Mouse (Mus musculus): ENCODE data around the gene Rnf151.
A peak's percentile ranks its signal among the peaks of the same experiment; 100 is the strongest.
"Not testable (repeated sequence)": the region's sequence is repeated elsewhere in the genome, so short reads cannot be mapped to it uniquely, and the experiment has no call there.

The Rnf151 gene

DNA sequence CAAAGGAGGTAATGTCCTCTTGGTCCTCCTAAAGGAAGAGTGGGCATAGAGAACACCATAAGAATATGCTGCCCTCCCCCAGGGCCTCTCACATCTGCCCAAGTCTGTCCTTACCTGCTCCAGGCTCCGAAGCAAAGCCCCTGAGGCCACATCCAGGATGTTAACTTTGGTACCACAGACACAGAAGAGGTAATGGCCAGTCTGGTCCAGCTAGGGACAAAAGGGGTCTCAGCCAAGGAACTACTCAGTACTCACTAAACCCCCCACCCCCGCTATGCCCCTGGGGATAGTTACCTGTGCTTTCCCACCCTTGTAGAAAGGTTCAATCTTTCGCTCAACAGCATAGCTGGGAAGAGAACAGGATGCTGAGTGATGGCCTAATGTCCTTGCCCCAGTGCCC, 12.0 kb downstream of the Rnf151 start:
- DNase-seq (ENCODE audit: extremely low spot score) = no peak

DNA sequence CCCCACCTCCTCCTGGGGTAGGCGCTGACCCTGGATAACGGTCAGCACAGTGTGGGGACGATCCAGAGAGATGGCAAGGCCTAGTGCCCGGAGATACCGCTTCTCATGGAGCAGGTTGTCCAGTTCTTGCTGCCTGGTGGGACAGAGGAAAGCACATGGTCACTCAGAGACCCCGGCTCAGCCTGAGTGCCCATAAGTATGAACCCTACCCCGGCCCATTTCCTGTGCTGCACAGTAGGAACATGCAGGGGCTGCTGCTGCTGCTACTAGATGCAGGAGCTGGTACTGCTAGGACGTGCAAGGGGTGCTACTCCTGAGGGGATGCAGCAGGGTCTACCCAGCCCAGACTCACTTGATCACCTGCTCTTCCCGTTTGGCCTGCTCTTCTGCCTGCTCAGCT, 16.6 kb downstream of the Rnf151 start:
- no peak for DNase-seq (ENCODE audit: extremely low spot score)

DNA sequence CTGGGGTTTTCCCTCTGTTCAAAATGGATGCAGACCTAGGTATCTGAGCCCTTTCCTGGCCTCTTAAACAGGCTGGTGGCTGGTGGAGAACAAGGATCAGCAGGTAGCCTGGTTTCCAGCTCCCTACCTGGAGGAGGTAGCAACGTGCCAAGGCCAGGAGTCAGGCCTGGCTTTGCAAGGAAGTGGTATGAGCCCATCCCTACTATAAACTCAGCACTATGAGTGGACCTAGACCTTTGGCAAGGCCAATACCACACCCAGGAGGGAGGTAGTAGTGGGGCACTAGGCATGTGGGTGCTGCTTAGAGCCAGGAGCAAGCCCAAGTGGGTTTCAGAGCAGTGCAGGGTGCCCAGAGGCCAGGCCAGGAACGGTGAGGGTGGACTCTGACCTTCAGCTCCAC, 18.4 kb downstream of the Rnf151 start:
- no peak for DNase-seq (ENCODE audit: extremely low spot score)

DNA sequence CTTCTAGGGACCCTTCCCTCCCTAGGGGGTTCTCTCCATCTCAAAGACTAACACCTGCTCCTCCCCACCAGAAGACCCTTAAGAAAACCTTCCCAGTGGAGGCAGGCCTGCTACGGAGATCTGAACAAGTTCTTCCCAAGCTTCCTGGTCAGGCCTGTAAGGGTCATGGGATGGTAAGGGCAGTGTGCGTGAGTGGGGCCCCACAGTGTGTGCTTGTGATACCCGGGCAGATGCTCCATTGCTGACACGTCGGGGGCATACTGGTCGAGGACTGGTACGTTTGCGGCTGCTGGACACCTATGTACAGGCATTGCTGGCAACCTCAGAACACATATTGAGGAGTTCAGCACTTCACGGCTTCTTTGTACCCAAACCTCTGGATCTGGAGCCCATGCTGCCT, 19.1 kb downstream of the Rnf151 start:
- no peak for DNase-seq (ENCODE audit: extremely low spot score)

DNA sequence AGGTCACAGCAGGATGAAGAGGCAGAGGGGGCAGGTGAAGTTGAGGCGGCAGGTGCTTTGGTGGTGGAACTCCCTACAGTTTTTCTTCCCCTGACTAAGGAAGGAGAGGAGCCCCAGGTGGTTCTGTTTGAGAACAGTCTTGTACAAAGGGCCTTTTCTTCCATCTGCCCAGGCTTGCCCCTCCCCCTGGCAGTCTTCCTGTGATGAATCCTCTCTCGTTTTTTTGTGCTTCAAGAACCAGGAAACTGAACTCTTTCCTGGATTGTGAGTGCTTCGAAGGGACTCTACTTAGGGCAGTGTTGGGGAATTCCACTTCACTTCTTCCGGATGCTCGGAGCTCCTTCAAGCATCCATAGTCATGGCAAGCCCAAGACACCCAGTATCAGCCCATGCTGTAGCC, 19.9 kb downstream of the Rnf151 start:
- DNase-seq (ENCODE audit: extremely low spot score) = no peak

DNA sequence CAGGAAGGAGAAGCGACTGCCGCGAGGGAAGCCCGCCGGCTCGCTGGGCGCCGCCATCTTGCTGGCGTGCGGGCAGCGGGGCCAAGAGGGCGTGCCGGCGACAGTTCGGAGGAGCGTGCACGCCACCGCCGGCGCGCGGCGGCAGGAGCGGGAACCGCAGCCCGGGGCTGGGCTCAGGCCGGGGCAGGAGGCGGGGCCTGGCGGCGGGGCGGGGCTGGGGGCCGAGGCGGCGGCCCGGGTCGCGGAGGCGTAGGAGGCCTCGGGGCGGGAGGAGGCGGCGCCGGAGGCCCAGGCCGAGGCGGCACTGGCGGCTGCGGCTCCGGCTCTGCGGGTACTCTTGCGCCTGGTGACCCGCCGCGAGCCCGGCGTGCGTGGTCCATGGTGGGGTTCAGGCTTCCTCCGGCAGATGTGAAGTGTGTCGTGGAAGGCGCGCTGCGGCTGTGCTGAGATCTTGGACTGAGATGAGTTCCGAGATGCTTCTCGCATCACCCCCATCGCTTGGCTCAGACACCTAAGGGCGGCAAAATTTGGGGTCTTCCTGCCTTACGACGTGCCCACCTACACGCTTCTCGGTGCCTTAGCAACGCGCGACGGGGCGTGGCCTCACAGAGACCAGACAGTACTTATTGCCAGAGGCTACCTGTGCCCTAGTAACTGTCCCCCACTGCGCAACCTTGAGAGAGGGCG, 21.7 kb downstream of the Rnf151 start, which contains the start of the genes Gfer and Noxo1:
Gene Gfer, minus strand, starts transcription at position 146 of the 687 bp plus-strand sequence.
Gene Noxo1, plus strand, starts transcription at position 224 of the 687 bp plus-strand sequence.
- peak; percentile 89 for DNase-seq (ENCODE audit: extremely low spot score)

DNA sequence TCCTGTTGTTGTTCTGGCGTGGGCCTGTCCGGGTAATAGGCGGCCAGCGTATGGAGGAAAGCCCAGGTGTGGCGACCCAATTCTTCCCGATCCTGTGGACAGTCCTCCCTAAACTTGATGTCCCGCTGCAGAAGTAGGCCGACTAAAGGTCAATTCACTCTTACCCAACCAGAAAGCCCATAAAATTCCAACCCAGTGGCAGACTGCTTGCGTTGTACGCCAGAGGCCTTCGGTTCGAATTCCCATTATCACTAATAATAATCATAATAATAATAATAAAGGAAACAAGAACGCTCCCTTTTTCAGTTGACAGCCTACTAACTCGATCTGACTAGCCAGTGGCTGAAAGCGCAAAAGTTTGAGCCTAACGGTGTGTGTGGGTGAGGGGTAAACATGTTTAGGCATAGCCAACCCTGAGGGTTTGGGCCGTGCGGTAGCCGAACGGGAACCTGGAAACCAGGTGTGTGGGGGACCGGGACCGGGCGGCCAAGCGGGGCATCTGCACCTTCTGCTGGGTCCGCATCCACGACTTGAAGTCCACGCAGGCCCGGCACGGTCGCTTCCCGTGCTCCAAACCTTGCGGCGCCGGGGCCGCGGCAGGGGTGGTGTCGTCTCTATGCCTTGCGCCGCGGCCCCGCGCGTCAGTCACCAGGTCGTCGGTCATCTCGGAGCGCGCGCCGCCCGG, 22.4 kb downstream of the Rnf151 start:
- DNase-seq (ENCODE audit: extremely low spot score) = no peak

DNA sequence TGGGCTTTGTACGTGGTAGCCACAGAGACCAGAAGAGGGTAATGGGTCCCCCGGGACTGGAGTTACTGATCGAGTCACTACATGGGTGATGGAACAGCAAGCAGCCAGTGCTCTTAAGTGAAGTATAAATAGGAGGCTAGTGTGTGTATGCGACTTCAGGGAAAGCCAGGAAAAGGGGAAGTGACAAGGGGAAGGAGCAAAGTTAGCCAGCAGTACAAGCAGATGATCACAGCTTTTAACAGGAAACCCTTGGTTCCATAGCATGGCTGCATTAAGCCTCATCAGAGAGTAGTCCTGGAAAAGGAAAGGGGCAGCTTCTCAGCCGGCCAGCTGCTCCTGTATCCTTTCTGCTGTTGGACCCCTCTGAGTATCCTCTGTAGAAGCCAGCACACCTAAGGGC, 25.5 kb downstream of the Rnf151 start:
- no peak for DNase-seq (ENCODE audit: extremely low spot score)

DNA sequence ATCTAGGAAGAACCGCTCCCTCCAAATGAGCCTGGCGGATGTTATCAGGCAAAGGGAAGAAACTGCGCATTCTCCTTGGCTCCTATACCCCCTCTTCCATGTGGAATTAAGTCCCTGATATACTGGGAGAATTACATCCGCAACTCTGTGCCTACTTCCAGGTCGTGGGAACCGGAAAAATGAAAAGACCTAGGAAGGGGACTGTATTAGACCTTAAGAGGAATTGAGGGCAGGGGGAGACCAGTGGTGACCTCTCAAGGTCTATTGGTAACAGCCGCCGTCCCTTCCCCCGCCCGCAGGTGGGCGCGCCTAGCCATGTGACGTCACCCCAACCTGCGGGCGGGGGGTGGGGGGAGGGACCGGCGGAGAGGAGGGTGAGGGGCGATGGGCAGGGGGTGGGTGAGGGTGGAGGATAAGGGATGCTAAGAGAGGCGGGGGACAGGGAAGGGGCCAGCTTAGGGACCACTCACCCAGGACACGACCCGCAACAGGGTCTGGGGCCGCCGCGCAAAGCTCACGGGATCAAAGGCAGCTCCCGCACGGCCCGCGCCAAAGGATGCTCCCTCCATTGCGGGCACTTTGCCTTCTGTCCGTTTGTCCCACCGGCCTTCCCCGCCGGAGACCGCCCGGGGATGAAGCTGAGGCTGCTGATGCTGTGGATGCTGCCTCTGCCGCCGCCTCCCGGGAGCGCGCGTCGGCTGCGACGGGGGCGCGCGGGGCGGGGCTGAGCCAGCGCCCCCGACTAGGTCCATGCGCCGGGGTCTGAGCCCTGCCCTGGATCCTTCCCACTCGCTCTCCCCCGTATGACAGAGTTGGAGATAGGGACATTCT, 28.4 kb downstream of the Rnf151 start, which contains the start of gene Syngr3:
Gene Syngr3, minus strand, starts transcription at position 705 of the 831 bp plus-strand sequence.
- no peak for DNase-seq (ENCODE audit: extremely low spot score)

DNA sequence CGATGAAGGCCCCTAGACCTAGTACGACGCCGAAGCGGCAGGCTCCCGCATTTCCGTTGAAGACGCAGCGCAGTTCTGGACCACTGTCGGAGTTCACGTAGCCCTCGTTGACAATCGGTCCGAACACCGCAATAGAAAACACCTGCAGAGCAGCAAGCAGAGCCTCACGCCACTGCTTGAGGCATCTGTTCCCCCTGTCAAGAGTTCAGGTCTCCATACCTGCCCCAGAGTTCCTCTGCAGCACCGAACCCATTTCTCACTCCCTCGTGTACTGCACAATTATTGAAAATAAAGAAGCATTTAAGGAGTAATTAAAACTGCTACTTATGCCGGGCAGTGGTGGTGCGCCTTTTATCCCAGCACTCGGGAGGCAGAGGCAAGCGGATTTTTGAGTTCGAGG, 30.3 kb downstream of the Rnf151 start:
- no peak for DNase-seq (ENCODE audit: extremely low spot score)

DNA sequence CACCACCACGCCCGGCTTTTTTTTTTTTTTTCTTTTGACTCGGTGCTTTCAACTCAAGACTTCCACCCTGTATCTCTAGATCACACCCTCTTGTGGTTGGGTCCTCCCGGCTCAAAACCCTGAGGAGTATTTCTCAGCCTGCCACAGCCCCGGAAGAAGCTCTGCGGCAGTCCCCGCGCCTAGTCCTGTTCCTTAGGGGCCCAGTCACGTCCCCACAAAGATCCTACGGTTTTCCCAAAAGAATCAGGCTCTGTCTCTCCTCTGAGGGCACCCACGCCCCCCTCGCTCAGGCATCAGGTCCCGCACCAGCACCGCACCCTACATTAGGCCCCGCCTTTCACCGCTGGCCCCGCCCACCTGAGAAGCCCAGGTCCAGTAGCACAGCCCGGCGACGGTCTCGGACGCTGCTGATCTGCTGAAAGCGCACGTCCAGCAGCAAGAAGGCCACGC, 30.7 kb downstream of the Rnf151 start:
- DNase-seq (ENCODE audit: extremely low spot score) = peak; percentile 55

DNA sequence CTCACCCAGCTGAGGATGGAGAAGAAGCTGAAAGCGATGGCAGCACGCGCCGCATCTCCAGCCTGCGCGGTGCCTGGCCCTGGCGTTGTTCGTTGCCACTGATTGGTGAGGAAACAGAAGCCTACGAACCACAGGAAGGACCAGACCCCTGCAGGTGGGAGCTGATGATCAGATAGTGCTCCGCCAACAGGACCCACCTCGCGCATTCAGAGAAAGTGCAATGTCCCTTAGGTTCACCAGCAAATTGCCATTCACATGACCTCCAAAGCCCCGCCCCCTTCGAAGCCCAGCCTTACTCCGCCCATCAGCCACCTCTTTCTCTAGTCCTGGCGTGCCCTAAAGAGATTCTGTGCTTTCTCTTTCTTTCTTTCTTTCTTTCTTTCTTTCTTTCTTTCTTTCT, 31.3 kb downstream of the Rnf151 start:
- peak; percentile 45 for DNase-seq (ENCODE audit: extremely low spot score)

DNA sequence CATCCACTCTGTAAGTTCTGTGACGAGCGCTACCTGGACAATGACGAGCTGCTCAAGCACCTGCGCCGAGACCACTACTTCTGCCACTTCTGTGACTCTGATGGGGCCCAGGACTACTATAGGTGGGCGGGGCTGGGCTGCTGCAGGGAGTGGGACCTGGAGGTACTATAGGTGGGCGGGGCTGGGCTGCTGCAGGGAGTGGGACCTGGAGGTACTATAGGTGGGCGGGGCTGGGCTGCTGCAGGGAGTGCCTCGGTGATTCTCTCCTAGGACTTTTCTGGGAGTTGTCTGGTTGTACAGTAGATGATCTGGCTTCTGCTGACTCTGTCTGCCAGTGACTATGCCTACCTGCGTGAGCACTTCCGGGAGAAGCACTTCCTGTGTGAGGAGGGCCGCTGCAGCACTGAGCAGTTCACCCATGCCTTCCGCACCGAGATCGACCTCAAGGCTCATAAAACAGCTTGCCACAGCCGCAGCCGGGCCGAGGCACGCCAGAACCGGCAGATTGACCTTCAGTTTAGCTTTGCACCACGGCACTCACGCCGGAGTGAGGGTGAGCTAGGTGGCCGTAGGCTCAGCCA, 40.3 kb downstream of the Rnf151 start:
- no peak for DNase-seq (ENCODE audit: extremely low spot score)

DNA sequence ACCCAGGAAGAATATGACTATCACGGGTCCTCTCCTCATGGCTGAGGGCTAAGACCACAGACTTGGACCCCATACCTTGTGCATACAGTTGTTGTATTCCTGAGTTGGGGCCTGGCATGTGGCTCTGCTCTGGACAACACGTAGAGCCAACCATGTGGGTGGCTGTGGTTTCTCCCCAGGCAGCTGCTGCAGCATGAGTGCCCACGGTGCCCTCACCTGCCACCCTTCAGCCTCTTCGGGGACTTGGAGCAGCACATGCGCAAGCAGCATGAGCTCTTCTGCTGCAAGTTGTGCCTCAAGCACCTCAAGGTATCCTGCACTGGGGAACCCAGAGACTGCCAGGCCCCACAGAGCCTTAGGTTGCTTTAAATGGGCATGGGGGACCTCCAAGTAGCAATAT, 41.0 kb downstream of the Rnf151 start:
- DNase-seq (ENCODE audit: extremely low spot score) = no peak

DNA sequence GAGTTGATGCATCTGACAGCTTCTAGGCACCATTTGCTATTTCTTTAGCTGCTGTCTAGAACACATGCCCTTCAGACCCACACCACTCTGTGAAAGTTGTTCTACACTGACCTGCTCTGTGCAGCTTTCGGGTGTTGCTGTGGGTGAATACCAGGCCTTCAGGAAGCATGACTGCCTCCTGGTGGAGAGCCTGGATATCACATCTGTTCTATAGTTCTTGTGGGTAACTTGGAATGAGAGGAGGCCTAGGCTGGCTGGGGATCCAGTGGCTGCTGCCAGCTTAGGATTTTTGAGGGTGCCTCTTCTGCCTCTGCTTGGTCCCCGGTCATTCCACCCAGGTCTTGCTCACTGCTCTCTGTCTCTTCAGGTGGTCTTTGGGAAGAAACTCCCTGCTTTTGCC, 41.7 kb downstream of the Rnf151 start:
- peak; percentile 69 for DNase-seq (ENCODE audit: extremely low spot score)

DNA sequence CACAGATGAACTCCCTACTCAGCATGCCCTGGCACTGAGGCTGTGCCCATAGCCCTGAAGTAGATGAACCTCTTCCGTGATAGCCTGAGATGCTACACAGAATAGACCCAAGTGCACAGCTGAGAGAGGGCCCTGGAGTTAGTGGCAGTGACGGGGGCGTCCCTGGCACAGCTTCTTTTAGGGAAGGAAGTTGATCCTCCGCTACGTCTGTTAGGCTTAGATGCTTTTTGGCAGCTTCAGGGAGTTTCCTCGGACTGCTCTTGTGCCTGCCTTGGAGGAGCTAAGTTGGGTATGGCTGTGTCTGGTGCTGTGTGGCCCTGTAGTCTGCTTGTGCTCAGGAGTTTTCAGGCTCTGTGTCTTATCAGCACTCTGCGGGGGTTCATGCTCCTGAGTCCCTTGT, 43.6 kb downstream of the Rnf151 start:
- no peak for DNase-seq (ENCODE audit: extremely low spot score)

DNA sequence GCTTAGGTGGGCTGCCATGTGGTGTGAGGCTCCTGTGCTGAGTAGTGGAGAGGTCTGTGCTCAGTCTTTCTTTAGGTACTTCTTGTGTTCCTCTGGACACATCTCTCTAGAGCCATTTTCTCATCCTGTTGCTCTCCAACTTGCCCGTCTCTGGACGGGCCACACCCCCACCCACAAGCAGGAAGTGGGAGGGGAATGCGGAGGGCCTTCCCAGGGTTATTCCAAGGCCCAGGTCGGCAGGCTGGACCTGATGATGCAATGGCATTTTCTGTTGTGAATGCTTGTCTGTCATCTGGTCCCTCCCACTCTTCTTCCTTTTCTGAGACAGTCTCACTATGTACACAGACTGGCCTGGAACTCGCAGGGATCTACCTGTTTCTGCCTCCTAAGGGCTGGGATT, 45.7 kb downstream of the Rnf151 start:
- no peak for DNase-seq (ENCODE audit: extremely low spot score)

DNA sequence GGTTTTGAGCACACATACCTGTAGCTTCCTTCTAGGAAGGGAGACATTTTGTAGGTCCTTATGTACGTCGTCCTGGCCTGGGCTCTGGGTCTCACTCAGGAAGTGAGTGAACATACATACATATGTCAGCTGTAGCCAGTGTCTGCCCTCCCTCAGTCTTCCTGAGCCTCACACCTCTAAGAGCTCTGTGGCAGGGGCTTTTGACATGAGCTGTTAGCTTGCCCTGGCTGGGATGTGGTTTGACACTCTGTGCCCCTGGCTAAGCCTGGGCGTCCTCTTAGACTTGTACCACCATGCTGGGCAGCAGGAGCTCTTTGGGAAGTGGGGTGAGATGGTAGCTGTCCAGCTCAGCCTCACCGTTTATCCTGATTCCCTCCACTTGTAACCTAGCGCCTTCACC, 46.5 kb downstream of the Rnf151 start:
- no peak for DNase-seq (ENCODE audit: extremely low spot score)

DNA sequence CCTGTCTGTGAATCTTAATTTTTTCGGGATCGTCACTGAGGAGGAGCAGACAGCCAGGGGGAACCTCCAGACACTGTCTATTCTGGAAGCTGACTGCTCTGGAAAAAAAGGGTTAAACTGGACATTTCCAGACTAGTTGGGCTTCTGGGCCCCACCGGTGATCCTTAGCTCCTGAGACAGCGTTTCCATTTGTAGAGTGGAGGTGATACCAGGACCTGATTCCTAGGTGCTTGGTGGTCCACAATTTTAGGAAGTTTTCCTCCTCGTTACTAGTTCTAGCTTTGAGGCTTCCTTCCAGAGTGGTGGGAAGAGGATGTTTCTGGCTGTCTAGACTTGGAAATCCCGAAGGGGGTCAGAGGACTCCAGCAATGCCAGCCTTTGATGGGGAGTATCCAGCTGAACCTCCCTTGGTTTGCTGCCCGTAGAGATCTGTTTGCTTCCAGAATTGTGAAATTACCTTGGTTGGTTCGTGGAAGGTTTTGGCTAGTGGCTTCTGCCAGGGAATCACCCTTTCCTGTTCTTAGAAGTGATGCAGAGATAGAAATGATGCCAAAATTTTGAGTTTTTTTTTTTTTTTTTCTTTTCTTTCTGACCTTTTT, 47.5 kb downstream of the Rnf151 start:
- DNase-seq (ENCODE audit: extremely low spot score) = no peak

DNA sequence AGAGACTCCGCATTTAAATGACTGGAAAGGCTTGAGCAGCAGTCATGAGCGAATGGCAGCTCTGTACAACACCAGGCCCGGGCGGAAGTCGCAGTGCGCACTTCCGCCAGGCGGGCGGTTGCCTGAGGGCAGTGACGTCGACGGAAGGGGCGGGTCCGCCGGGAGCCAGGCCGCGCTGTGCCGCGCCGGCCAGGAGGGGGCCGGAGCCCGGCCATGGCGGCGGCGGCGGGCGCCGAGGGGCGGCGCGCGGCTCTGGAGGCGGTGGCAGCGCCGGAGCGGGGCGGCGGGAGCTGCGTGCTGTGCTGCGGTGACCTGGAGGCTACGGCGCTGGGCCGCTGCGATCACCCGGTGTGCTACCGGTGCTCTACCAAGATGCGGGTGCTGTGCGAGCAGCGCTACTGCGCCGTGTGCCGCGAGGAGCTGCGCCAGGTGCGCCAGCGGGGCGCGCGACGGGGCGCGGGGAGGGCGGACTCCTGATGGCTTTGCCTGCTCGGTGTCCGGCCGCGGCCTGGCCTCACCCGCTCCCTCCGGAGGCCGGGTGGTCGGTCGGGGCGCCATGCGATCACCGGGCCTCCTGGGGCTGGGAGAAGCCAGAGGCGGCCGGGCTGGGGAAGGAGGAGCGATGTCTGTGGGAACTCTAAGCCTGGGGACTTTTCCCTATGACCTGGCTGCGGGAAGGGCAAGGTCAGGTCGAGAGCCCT, 48.2 kb downstream of the Rnf151 start, which contains the start of gene Zfp598:
Gene Zfp598, plus strand, starts transcription at position 143 of the 701 bp plus-strand sequence.
- peak; percentile 92 for DNase-seq (ENCODE audit: extremely low spot score)

DNA sequence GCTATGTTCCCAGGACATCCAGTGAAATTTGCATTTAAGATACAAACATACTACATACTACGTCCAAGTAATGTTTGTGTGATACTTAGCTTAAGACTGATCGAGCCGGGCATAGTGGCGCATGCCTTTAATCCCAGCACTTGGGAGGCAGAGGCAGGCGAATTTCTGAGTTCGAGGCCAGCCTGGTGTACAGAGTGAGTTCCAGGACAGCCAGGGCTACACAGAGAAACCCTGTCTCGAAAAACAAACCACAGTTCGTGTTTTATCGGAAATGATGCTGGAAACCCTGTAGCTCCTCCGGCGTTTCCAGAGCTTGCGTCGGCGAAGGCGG, 48.7 kb downstream of the Rnf151 start:
- not testable (repeated sequence) for DNase-seq (ENCODE audit: extremely low spot score)
